Mouse (Mus musculus) forebrain, postnatal 0 days (tissue): ENCODE data around the gene Olfr348. TPM values are rescaled to one million over a fixed set of nuclear protein-coding genes. Genes with fewer than 3 reads are reported as not detected.

Experiments used
- ATAC-seq: fragments of 200-750 bp; cut with Nextera tagmentation; 2 replicates; pipeline ENCODE4 v1.8.0; 2017; ENCODE audit warnings: mild to moderate bottlenecking, moderate library complexity
- DNase-seq: peaks from one replicate; pipeline ENCODE4 v3.0.0-alpha.2; 2015
- H3K27ac ChIP-seq: fragments of 300-500 bp; sonication (generic); 2 replicates; pipeline ENCODE4 v1.5.1; 2014; ENCODE audit warnings: low read depth, mild to moderate bottlenecking, antibody characterized with exemption, low read length, moderate library complexity, mixed read lengths
- H3K27me3 ChIP-seq: fragments of 300-500 bp; sonication (generic); 2 replicates; pipeline ENCODE4 v1.6.1; 2014; ENCODE audit warnings: mild to moderate bottlenecking, low read length, mixed read lengths; ENCODE audit not compliant: insufficient read depth
- H3K36me3 ChIP-seq: fragments of 300-500 bp; sonication (generic); 2 replicates; pipeline ENCODE4 v1.6.1; 2014; ENCODE audit warnings: mild to moderate bottlenecking, moderate library complexity; ENCODE audit not compliant: insufficient read depth
- H3K4me1 ChIP-seq: fragments of 300-500 bp; sonication (generic); 2 replicates; pipeline ENCODE4 v1.6.1; 2014; ENCODE audit warnings: antibody characterized with exemption; ENCODE audit not compliant: insufficient read depth
- H3K4me2 ChIP-seq: fragments of 300-500 bp; sonication (generic); 2 replicates; pipeline ENCODE4 v1.6.1; 2014; ENCODE audit warnings: low read depth, mild to moderate bottlenecking, moderate library complexity
- H3K4me3 ChIP-seq: fragments of 300-500 bp; sonication (generic); 2 replicates; pipeline ENCODE4 v1.5.1; 2014; ENCODE audit warnings: low read depth, low read length, mixed read lengths
- H3K9ac ChIP-seq: fragments of 300-500 bp; sonication (generic); 2 replicates; pipeline ENCODE4 v1.6.1; 2014; ENCODE audit warnings: mild to moderate bottlenecking
- H3K9me3 ChIP-seq: fragments of 300-500 bp; sonication (generic); 2 replicates; pipeline ENCODE4 v1.6.1; 2016; ENCODE audit warnings: low read length
- CTCF ChIP-seq: sonication (generic); IDR thresholded peaks from 2 replicates; pipeline ENCODE4 v1.5.1; 2016; ENCODE audit warnings: antibody characterized with exemption, control low read depth, low read depth
- WGBS: fragments of 180-500 bp; shearing (Covaris S2); extraction: QIAGEN DNeasy Blood & Tissue Kit; methylation state at CpG from one replicate; pipeline ENCODE4 v1.1.7; 2014; 5-methylcytosine and 5-hydroxymethylcytosine counted together
- polyA plus RNA-seq: library from polyadenylated mRNA; unstranded; fragments of >200 nt; fragmentation: Nextera tagmentation; extraction: Ambion mirVana; gene quantifications from 2 replicates; pipeline ENCODE4 v1.2.1, GENCODE M21; 2015
- total RNA-seq: library from RNA; depleted of rRNA; stranded (reverse); fragments of >200 nt; gene quantifications from 2 replicates; pipeline ENCODE4 v1.2.3, GENCODE M21; 2014; rRNA removed

Gene Olfr348
- total RNA-seq (not detected in 2 replicates), polyA plus RNA-seq (not detected in 2 replicates)

DNA sequence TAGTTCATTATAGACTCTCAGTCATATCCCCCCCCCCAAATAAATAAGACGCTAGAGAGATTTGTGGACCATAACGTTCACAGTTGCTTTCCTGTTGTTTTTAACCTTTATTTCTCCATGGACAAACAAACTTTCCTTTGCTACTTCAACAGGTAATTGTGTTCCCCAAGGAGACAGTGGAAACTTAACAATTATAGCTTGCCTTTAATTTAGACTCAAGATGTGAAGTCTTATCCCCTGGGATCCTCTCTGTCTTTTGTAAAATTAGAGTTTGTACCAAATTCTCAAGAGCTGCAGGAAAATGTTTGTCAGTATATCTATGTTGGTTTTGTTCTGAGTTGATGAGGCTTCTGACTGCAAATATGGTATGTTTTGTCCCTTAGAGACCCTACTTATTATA lies at the start of gene Olfr348:
TSS of gene Olfr348 (plus strand) at position 301 of the 400 bp plus-strand sequence.
- H3K27me3 ChIP-seq: no peaks in the 10 kb centered on the region
- no peak within 1 kb of the TSS for H3K9ac ChIP-seq
- no peaks in the 10 kb centered on the region for H3K4me1 ChIP-seq
- no peak within 1 kb of the TSS for H3K27ac ChIP-seq
- H3K9me3 ChIP-seq: 0 out of 2 replicates have a peak, but pooled peaks cover 8% of the 10 kb centered on the region
- no peaks in the 10 kb centered on the region for H3K36me3 ChIP-seq
- no peak for DNase-seq
- ATAC-seq: no peak
- TF ChIP-seq CTCF: no peak
- no peak within 1 kb of the TSS for H3K4me3 ChIP-seq
- 80% methylated on average over 2 of the region's 2 CpGs for WGBS
- no peak within 1 kb of the TSS for H3K4me2 ChIP-seq

DNA sequence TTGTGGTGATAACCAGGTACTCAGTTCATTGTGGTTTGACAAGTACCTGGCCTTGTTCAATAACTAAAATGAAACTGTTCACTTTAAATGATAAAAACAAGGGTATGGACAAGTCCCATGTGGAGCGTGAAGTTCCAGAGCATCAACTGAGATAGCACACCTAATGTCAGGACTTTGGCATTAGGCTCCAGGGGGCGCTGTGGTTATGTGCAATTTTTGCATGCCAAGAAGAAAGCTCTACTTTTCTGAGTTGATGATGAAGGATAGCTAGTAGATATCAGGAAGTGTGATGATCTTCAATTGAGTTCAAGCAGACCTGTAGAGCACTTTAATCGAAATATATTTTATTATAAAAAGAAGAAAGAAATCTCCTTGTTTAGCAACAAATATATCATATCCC lies 47.9 kb upstream of the Olfr348 start:
- Histone ChIP-seq H3K4me3 (no peak overlapping the region), H3K27ac (no peak overlapping the region), H3K4me1 (no peaks in the 10 kb centered on the region), H3K36me3 (no peaks in the 10 kb centered on the region), H3K4me2 (no peak overlapping the region), H3K9ac (no peak overlapping the region), H3K9me3 (0 out of 2 replicates have a peak, but pooled peaks cover 7% of the 10 kb centered on the region), H3K27me3 (no peaks in the 10 kb centered on the region)
- WGBS: 59% methylated on average over 3 of the region's 3 CpGs
- DNase-seq: no peak
- TF ChIP-seq CTCF: no peak
- no peak for ATAC-seq

DNA sequence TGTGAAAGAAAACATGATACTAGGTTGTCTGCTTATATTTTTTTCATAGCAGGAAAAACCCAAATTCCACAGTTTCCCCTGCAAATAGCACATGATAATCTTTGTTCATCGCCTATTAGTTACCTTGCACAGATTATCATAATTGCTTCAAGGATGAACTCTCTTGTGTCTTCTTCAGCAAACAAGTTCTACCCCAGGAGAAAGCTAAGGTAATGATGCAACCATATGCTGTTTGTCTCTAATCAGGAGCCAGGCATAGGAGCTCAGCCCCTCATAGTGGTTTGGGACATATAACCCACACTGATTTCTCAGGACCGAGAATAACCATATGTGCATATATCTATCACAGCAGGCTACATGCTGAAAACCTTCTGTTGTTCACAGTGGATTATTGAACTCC lies 6.2 kb downstream of the Olfr348 start, which contains the start of gene Olfr50:
TSS of gene Olfr50 (plus strand) at position 301 of the 400 bp plus-strand sequence.
- Histone ChIP-seq H3K4me2 (no peak within 1 kb of the TSS), H3K27me3 (no peaks in the 10 kb centered on the region), H3K36me3 (no peaks in the 10 kb centered on the region), H3K9me3 (0 out of 2 replicates have a peak, but pooled peaks cover 11% of the 10 kb centered on the region), H3K27ac (no peak within 1 kb of the TSS), H3K4me1 (no peaks in the 10 kb centered on the region), H3K4me3 (no peak within 1 kb of the TSS), H3K9ac (no peak within 1 kb of the TSS)
- ATAC-seq: no peak
- no peak for DNase-seq
- TF ChIP-seq CTCF: no peak
- 80% methylated on average over 2 of the region's 2 CpGs for WGBS

DNA sequence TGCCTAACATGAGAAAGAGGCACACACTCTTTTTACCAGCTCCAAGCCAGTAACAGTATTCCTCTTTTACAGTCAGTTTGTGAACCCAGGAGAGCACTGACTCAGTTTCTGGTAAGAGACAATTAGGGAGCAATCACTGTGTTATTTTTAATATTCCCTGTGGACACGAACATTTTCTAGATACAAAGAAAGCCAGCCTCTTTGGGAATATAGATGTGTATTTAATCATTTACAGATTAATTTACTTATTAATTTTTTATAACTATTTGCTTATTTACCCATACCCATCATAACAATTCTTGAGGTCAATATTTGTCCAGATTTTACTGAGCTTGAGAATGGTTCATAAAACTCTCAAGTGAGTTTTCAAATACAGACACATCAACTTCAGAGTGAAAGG lies 32.9 kb downstream of the Olfr348 start, which contains the start of gene Olfr3:
TSS of gene Olfr3 (minus strand) at position 101 of the 400 bp plus-strand sequence.
- TF ChIP-seq CTCF: no peak
- no peak within 1 kb of the TSS for H3K9ac ChIP-seq
- DNase-seq (no peak), ATAC-seq (no peak)
- no peak within 1 kb of the TSS for H3K27ac ChIP-seq
- no peak within 1 kb of the TSS for H3K4me3 ChIP-seq
- 63% methylated on average over 1 of the region's 1 CpGs for WGBS
- no peaks in the 10 kb centered on the region for H3K36me3 ChIP-seq
- no peak within 1 kb of the TSS for H3K4me2 ChIP-seq
- H3K9me3 ChIP-seq: peaks cover 3% of the 10 kb centered on the region; the same call in 1 of the 2 replicates
- no peaks in the 10 kb centered on the region for H3K27me3 ChIP-seq
- no peaks in the 10 kb centered on the region for H3K4me1 ChIP-seq

Other genes starting within 250 kb of the Olfr348 start
- gene Olfr344, start 217.6 kb upstream of the Olfr348 start, total RNA-seq: not detected in 2 replicates
- gene Olfr344, start 217.6 kb upstream of the Olfr348 start, polyA plus RNA-seq: not detected in 2 replicates
- not detected in 2 replicates for gene Olfr345, start 144.2 kb upstream of the Olfr348 start, total RNA-seq
- gene Olfr345, start 144.2 kb upstream of the Olfr348 start, polyA plus RNA-seq: not detected in 2 replicates
- not detected in 2 replicates for gene Olfr346, start 98.5 kb upstream of the Olfr348 start, total RNA-seq
- gene Olfr346, start 98.5 kb upstream of the Olfr348 start, polyA plus RNA-seq: not detected in 2 replicates
- not detected in 2 replicates for gene Olfr347, start 52.4 kb upstream of the Olfr348 start, total RNA-seq
- not detected in 2 replicates for gene Olfr347, start 52.4 kb upstream of the Olfr348 start, polyA plus RNA-seq
- not detected in 2 replicates for gene Olfr50, start 6.3 kb downstream of the Olfr348 start, total RNA-seq
- not detected in 2 replicates for gene Olfr50, start 6.3 kb downstream of the Olfr348 start, polyA plus RNA-seq
- not detected in 2 replicates for gene Olfr3, start 32.8 kb downstream of the Olfr348 start, total RNA-seq
- gene Olfr3, start 32.8 kb downstream of the Olfr348 start, polyA plus RNA-seq: not detected in 2 replicates
- not detected in 2 replicates for gene Olfr350, start 62.0 kb downstream of the Olfr348 start, total RNA-seq
- not detected in 2 replicates for gene Olfr350, start 62.0 kb downstream of the Olfr348 start, polyA plus RNA-seq
- gene Olfr351, start 78.4 kb downstream of the Olfr348 start, total RNA-seq: not detected in 2 replicates
- not detected in 2 replicates for gene Olfr351, start 78.4 kb downstream of the Olfr348 start, polyA plus RNA-seq
- not detected in 2 replicates for gene Olfr352, start 84.2 kb downstream of the Olfr348 start, total RNA-seq
- gene Olfr352, start 84.2 kb downstream of the Olfr348 start, polyA plus RNA-seq: not detected in 2 replicates
- not detected in 2 replicates for gene Olfr353, start 108.7 kb downstream of the Olfr348 start, total RNA-seq
- not detected in 2 replicates for gene Olfr353, start 108.7 kb downstream of the Olfr348 start, polyA plus RNA-seq
- gene Olfr354, start 121.4 kb downstream of the Olfr348 start, total RNA-seq: not detected in 2 replicates
- not detected in 2 replicates for gene Olfr354, start 121.4 kb downstream of the Olfr348 start, polyA plus RNA-seq
- not detected in 2 replicates for gene Olfr355, start 144.6 kb downstream of the Olfr348 start, total RNA-seq
- gene Olfr355, start 144.6 kb downstream of the Olfr348 start, polyA plus RNA-seq: not detected in 2 replicates
- gene Olfr356, start 152.8 kb downstream of the Olfr348 start, total RNA-seq: not detected in 2 replicates
- not detected in 2 replicates for gene Olfr356, start 152.8 kb downstream of the Olfr348 start, polyA plus RNA-seq
- gene Olfr357, start 209.6 kb downstream of the Olfr348 start, total RNA-seq: not detected in 2 replicates
- gene Olfr357, start 209.6 kb downstream of the Olfr348 start, polyA plus RNA-seq: not detected in 2 replicates
- gene Olfr358, start 225.1 kb downstream of the Olfr348 start, total RNA-seq: not detected in 2 replicates
- gene Olfr358, start 225.1 kb downstream of the Olfr348 start, polyA plus RNA-seq: not detected in 2 replicates